Mouse (Mus musculus): ENCODE data around the gene Fam118b. TPM values are rescaled to one million over a fixed set of nuclear protein-coding genes. Genes with fewer than 3 reads are reported as not detected.

Fam118b gene
- polyA plus RNA-seq, 1 experiment from 2014 or later, result 46.6 TPM

- Histone ChIP-seq H3K4me1 (ENCODE audit: control insufficient read depth, insufficient read depth, low read depth, low read length) (no peaks in the 10 kb centered on the region; the same call in 1 of the 2 replicates), H3K9me3 (ENCODE audit: control insufficient read depth, low read length) (no peaks in the 10 kb centered on the region), H3K27ac (ENCODE audit: low read depth, low read length) (no peak overlapping the region), H3K36me3 (ENCODE audit: control insufficient read depth, insufficient read depth, low read length) (no peaks in the 10 kb centered on the region), H3K27me3 (replicated peaks; ENCODE audit: control insufficient read depth, insufficient read depth, low read length) (no peaks in the 10 kb centered on the region), H3K4me2 (ENCODE audit: low read length) (no peak overlapping the region), H3K4me3 (ENCODE audit: low read length) (no peak overlapping the region), H3K9ac (ENCODE audit: low read depth, low read length) (no peak overlapping the region)
- WGBS, result 85% methylated on average over 3 of the region's 3 CpGs
- no peak for ATAC-seq
Observed at GRCm38 (mm10) chr9:35194048-35194447, 73.6 kb downstream of the Fam118b start.

GRCm38 (mm10) chr9:35192983-35193542, 74.5 kb downstream of the Fam118b start:
- Histone ChIP-seq H3K4me1 (ENCODE audit: control insufficient read depth, insufficient read depth, low read depth, low read length) (peaks cover 3% of the 10 kb centered on the region; the same call in 1 of the 2 replicates), H3K4me2 (ENCODE audit: low read length) (no peak overlapping the region), H3K9me3 (ENCODE audit: control insufficient read depth, low read length) (no peaks in the 10 kb centered on the region), H3K36me3 (ENCODE audit: control insufficient read depth, insufficient read depth, low read length) (no peaks in the 10 kb centered on the region), H3K9ac (ENCODE audit: low read depth, low read length) (no peak overlapping the region), H3K27me3 (replicated peaks; ENCODE audit: control insufficient read depth, insufficient read depth, low read length) (no peaks in the 10 kb centered on the region), H3K27ac (ENCODE audit: low read depth, low read length) (no peak overlapping the region), H3K4me3 (ENCODE audit: low read length) (no peak overlapping the region)
- no peak for ATAC-seq
- 80% methylated on average over 11 of the region's 11 CpGs for WGBS

GRCm38 (mm10) chr9:35188700-35189099, 78.9 kb downstream of the Fam118b start:
- WGBS, result 53% methylated on average over 22 of the region's 22 CpGs
- H3K4me2 ChIP-seq (ENCODE audit: low read length), result peak overlapping the region; percentile 30; the same call in 1 of the 2 replicates
- H3K4me1 ChIP-seq (ENCODE audit: control insufficient read depth, insufficient read depth, low read depth, low read length), result peaks cover 3% of the 10 kb centered on the region; the same call in 1 of the 2 replicates
- no peaks in the 10 kb centered on the region for H3K27me3 ChIP-seq (replicated peaks; ENCODE audit: control insufficient read depth, insufficient read depth, low read length)
- H3K27ac ChIP-seq (ENCODE audit: low read depth, low read length), result no peak overlapping the region
- H3K36me3 ChIP-seq (ENCODE audit: control insufficient read depth, insufficient read depth, low read length), result no peaks in the 10 kb centered on the region
- H3K9ac ChIP-seq (ENCODE audit: low read depth, low read length), result 0 out of 2 replicates have a peak overlapping the region, but pooled peaks have one; percentile 9
- no peaks in the 10 kb centered on the region for H3K9me3 ChIP-seq (ENCODE audit: control insufficient read depth, low read length)
- peak; percentile 68 for ATAC-seq
- H3K4me3 ChIP-seq (ENCODE audit: low read length), result no peak overlapping the region

GRCm38 (mm10) chr9:35187351-35187903, 80.2 kb downstream of the Fam118b start:
- peaks cover 3% of the 10 kb centered on the region; the same call in 1 of the 2 replicates for H3K4me1 ChIP-seq (ENCODE audit: control insufficient read depth, insufficient read depth, low read depth, low read length)
- no peaks in the 10 kb centered on the region for H3K27me3 ChIP-seq (replicated peaks; ENCODE audit: control insufficient read depth, insufficient read depth, low read length)
- no peak overlapping the region for H3K27ac ChIP-seq (ENCODE audit: low read depth, low read length)
- no peaks in the 10 kb centered on the region for H3K36me3 ChIP-seq (ENCODE audit: control insufficient read depth, insufficient read depth, low read length)
- 85% methylated on average over 10 of the region's 10 CpGs for WGBS
- no peak overlapping the region for H3K4me2 ChIP-seq (ENCODE audit: low read length)
- H3K4me3 ChIP-seq (ENCODE audit: low read length), result no peak overlapping the region
- ATAC-seq, result no peak
- no peaks in the 10 kb centered on the region for H3K9me3 ChIP-seq (ENCODE audit: control insufficient read depth, low read length)
- H3K9ac ChIP-seq (ENCODE audit: low read depth, low read length), result no peak overlapping the region

- ATAC-seq, result no peak
- Histone ChIP-seq H3K4me3 (ENCODE audit: low read length) (no peak overlapping the region), H3K27ac (ENCODE audit: low read depth, low read length) (no peak overlapping the region), H3K36me3 (ENCODE audit: control insufficient read depth, insufficient read depth, low read length) (no peaks in the 10 kb centered on the region), H3K4me2 (ENCODE audit: low read length) (no peak overlapping the region), H3K27me3 (replicated peaks; ENCODE audit: control insufficient read depth, insufficient read depth, low read length) (no peaks in the 10 kb centered on the region), H3K9me3 (ENCODE audit: control insufficient read depth, low read length) (no peaks in the 10 kb centered on the region), H3K9ac (ENCODE audit: low read depth, low read length) (no peak overlapping the region), H3K4me1 (ENCODE audit: control insufficient read depth, insufficient read depth, low read depth, low read length) (peaks cover 3% of the 10 kb centered on the region; the same call in 1 of the 2 replicates)
- 84% methylated on average over 3 of the region's 4 CpGs for WGBS
Observed at GRCm38 (mm10) chr9:35186430-35186829, 81.2 kb downstream of the Fam118b start.

GRCm38 (mm10) chr9:35183359-35183758, 84.2 kb downstream of the Fam118b start:
- H3K27ac ChIP-seq (ENCODE audit: low read depth, low read length), result no peak overlapping the region
- ATAC-seq, result no peak
- no peak overlapping the region for H3K9ac ChIP-seq (ENCODE audit: low read depth, low read length)
- H3K4me1 ChIP-seq (ENCODE audit: control insufficient read depth, insufficient read depth, low read depth, low read length), result no peaks in the 10 kb centered on the region
- H3K4me3 ChIP-seq (ENCODE audit: low read length), result no peak overlapping the region
- 75% methylated on average over 5 of the region's 5 CpGs for WGBS
- H3K27me3 ChIP-seq (replicated peaks; ENCODE audit: control insufficient read depth, insufficient read depth, low read length), result no peaks in the 10 kb centered on the region
- no peak overlapping the region for H3K4me2 ChIP-seq (ENCODE audit: low read length)
- no peaks in the 10 kb centered on the region for H3K36me3 ChIP-seq (ENCODE audit: control insufficient read depth, insufficient read depth, low read length)
- no peaks in the 10 kb centered on the region for H3K9me3 ChIP-seq (ENCODE audit: control insufficient read depth, low read length)

- Histone ChIP-seq H3K4me1 (ENCODE audit: control insufficient read depth, insufficient read depth, low read depth, low read length) (no peaks in the 10 kb centered on the region), H3K4me3 (ENCODE audit: low read length) (no peak overlapping the region), H3K36me3 (ENCODE audit: control insufficient read depth, insufficient read depth, low read length) (no peaks in the 10 kb centered on the region), H3K4me2 (ENCODE audit: low read length) (no peak overlapping the region), H3K27me3 (replicated peaks; ENCODE audit: control insufficient read depth, insufficient read depth, low read length) (no peaks in the 10 kb centered on the region), H3K27ac (ENCODE audit: low read depth, low read length) (no peak overlapping the region), H3K9me3 (ENCODE audit: control insufficient read depth, low read length) (no peaks in the 10 kb centered on the region), H3K9ac (ENCODE audit: low read depth, low read length) (no peak overlapping the region)
- ATAC-seq, result no peak
- 82% methylated on average over 2 of the region's 2 CpGs for WGBS
Observed at GRCm38 (mm10) chr9:35182832-35183231, 84.8 kb downstream of the Fam118b start.

- Histone ChIP-seq H3K9me3 (ENCODE audit: control insufficient read depth, low read length) (no peaks in the 10 kb centered on the region), H3K36me3 (ENCODE audit: control insufficient read depth, insufficient read depth, low read length) (no peaks in the 10 kb centered on the region), H3K27ac (ENCODE audit: low read depth, low read length) (no peak overlapping the region; the same call in 1 of the 2 replicates), H3K27me3 (replicated peaks; ENCODE audit: control insufficient read depth, insufficient read depth, low read length) (no peaks in the 10 kb centered on the region), H3K4me1 (ENCODE audit: control insufficient read depth, insufficient read depth, low read depth, low read length) (peaks cover 12% of the 10 kb centered on the region), H3K4me2 (ENCODE audit: low read length) (peak overlapping the region; percentile 86), H3K9ac (ENCODE audit: low read depth, low read length) (peak overlapping the region; percentile 69), H3K4me3 (ENCODE audit: low read length) (peak overlapping the region; percentile 56)
- WGBS, result 48% methylated on average over 14 of the region's 14 CpGs
- ATAC-seq, result no peak
Observed at GRCm38 (mm10) chr9:35176124-35176659, 91.4 kb downstream of the Fam118b start.

- Histone ChIP-seq H3K27me3 (replicated peaks; ENCODE audit: control insufficient read depth, insufficient read depth, low read length) (no peaks in the 10 kb centered on the region), H3K4me1 (ENCODE audit: control insufficient read depth, insufficient read depth, low read depth, low read length) (peaks cover 12% of the 10 kb centered on the region), H3K27ac (ENCODE audit: low read depth, low read length) (peak within 1 kb of the TSS; percentile 84), H3K4me3 (ENCODE audit: low read length) (peak within 1 kb of the TSS; percentile 56), H3K9ac (ENCODE audit: low read depth, low read length) (peak within 1 kb of the TSS; percentile 69), H3K9me3 (ENCODE audit: control insufficient read depth, low read length) (no peaks in the 10 kb centered on the region), H3K36me3 (ENCODE audit: control insufficient read depth, insufficient read depth, low read length) (no peaks in the 10 kb centered on the region), H3K4me2 (ENCODE audit: low read length) (peak within 1 kb of the TSS; percentile 86)
- WGBS, result under 1% methylated on average over 38 of the region's 38 CpGs
- ATAC-seq, result peak; percentile 98
Observed at GRCm38 (mm10) chr9:35175251-35176123, 92.1 kb downstream of the Fam118b start, which contains the start of gene Dcps. Dcps (minus strand) TSS chr9:35176061.
